Mouse (Mus musculus): ENCODE data around the gene Arpc2. TPM values are rescaled to one million over a fixed set of nuclear protein-coding genes. Genes with fewer than 3 reads are reported as not detected.

Arpc2 gene
- total RNA-seq, 2 experiments from 2014 or later: 213 to 219 TPM

DNA sequence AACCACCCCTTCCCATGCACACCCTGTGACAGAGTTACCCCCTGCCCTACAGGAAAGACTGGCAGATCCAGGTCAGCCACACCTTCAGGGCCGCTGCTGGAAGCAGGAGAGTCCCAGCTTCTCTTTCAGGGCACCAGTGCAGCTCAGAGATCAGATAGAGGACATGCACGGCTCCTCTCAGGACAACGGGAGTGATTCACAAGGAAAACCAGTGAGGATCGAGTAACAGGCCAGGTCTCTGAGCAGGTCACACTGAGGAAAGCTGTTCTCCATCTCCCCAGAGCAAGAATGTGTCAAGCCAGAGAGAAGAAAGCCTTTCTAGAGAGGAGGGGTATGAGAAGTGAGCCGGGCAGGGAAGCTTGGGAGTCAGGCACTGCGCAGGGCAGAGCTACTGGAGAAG lies 60.6 kb downstream of the Arpc2 start:
- DNase-seq: no peak

DNA sequence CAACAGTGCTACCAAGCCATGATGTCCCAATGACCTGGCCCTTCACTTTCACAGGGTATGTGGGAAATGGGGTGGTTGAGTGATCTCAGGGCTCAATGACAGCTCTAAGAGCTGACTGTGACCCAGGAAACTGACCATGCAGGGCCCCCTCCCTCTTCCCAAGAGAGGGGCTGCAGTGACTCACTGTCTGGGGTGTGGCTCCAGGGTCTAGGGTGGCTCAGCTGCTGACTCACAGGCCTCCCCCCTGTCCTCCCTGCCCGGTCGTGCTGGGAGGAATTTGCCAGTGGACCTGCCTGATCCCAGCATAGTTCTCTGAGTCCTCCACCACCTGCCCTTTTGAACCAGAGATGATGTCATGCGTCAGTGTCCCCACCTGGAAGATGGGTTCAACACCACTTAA lies 61.4 kb downstream of the Arpc2 start:
- intact Hi-C loops (cut with DNase I): no loop called here
- peak in 1 of 2 experiments; percentile 57 for DNase-seq

More for the DNA sequence above, 60.6 kb downstream of the Arpc2 start:
- intact Hi-C loops (cut with DNase I): no loop called here

DNA sequence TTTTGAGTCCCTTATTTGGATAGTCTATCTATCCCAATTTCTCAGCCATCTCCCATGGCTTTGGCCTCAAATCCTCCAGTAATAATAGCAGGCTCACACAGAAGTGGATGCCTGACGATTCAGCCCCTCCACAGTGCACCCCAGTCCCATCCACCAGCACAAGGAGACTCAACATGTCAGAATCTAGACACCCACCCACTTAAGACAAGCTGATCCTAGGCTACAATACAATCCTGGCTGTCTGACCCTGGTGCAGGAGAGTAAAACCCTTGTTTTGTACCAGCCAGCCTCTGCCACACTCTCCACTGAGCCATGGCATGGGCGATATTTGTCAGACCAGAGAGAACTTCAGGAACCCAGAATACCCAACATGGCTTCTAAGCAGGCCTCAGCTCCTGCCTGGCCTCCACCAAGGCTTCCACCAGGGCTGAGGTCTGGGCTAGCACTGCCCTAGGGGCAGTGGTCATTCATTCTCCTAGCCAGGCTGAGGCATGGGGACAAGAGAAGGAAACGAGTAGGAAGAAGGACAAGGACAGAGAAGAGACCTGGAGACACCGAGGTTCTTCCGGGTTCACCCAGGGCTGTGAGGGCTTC lies 62.4 kb downstream of the Arpc2 start:
- intact Hi-C loops (cut with DNase I): no loop called here
- no peak for DNase-seq

DNA sequence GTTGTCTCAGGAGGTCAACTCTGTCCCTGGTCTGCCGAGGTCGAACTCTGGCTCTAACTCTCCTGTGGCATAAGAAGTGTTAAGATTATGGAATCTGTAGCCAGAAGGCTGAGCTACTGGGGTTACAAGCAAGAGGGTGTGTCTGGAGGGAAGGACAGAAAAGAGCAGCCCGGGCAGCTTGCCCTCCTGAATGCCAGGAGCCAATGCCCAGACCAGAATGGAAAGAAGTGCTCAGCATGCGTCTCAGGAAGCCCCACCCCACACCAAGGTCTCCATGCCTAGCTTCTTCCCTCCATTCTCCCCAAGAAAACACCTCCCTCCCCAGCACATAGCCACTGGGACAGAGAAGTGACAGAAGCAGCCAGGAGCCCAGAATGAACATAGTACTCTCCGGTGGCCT lies 63.1 kb downstream of the Arpc2 start:
- intact Hi-C loops (cut with DNase I): no loop called here

DNA sequence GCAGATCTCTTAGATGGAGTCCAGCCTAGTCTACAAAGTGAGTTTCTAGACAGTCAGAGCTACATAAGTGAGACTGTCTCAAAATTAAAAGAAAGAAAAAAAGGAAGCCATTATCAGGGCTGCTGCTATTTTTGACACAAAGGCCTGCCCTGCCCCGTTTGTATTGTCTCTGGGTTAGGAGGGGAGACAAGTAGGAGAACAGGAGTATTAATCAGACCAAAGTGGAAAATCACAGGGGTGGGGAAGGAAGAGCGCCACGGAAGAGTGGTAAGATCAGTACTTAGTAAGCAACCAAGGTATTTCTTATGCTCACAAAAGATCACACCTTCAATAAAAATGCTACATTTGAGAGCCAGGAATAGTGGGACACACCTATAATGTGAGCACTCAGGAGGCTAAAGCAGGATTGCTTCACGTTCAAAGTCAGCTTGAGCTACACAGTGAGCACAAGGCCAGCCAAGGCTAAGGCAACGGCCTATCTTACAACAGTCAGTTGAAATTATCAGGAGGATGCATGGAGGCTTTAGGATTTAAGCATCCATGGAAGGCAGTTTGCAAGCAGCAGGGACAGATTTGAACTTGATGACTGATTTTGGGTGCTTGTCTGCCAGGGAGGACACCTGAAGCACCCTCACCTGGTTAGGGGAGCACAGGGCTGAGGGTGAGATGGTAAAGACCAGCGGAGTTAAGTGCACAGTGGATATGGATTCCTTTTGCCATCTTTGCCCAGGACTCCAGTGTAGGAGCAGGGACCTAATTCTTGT lies 64.6 kb downstream of the Arpc2 start:
- DNase-seq: no peak
- intact Hi-C loops (cut with DNase I): no loop called here

More for the DNA sequence above, 63.1 kb downstream of the Arpc2 start:
- peak; percentile 70 to 77 for DNase-seq

DNA sequence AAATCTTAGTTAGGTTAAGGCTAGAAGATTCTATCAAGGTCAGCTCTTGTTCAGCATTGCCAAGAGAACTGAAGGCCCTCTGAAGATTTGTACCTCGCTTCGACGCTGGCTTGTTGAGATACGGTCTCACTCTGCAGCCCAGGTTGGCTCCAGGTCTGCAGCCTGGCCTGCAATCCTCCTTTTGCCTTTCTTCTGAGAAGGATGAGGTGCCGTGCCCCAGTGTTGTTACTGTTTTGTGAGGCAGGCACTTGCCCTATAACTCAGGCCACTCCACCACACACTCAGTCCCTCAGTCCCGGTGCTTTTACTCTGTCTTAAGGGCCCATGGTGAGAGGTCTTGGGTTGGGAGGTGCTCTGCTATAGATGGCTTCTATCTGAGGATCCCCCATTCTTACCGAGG lies 66.3 kb downstream of the Arpc2 start:
- intact Hi-C loops (cut with DNase I): no loop called here
- DNase-seq: no peak

DNA sequence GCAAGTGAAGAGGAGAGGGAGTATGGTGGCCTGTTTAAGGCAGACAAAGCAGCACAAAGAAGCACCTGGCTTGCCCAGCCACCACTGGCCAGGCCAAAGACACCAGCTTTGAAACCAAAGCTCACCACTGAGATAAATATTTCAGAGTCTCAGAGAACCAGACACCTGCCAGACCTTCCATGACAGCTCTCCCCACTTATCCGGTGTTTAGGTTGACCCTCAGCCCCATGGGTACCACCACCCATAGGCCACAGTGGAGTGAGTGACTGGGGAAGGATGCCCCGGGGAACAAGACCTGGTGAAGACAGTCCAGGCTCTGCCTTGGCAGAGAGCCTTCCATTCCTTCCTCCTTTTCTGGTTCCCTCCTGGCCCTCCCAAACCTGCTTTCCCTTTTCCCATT lies 67.0 kb downstream of the Arpc2 start:
- intact Hi-C loops (cut with DNase I): no loop called here
- DNase-seq: no peak

DNA sequence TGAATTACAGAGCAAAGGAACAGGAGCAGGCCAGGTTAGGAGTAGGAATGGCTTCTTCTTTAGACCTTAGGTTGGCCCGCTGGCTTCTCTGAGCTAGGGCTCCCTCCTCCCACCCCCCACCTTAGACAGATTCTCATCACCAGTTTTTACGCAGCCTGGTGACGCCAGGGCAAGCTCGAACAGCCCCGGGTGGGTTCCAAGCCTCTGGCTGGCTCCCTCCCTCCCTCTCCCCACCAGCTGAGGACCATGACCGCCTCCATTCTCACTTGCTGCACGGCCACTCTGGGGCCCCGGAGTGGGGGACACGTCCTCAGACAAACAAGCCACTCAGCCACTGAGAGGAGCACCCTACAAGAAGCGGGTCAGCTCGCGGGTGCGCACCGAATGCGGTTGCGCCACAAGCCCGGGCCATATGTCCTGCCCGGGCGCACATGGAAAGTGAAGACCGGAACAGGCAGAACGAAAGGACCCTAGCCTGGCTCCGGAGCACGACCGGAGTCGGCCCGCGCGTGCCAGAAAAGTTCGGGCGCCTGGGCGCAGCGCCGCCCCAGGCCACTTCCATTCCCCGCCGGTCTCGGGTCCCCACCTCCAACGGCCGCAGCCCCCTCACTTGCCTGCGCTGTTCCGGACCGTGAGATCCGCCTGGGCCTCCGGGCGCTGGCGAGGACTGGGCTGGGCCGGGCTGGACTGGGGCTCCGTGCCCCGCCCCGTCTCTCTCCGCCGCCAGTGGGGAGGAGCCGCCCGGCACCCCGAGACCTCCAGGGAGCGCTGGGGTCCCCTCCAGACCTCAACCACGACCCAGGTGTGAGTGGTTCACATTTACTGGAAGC lies 67.8 kb downstream of the Arpc2 start:
- peak; percentile 88 for DNase-seq
- intact Hi-C loops (cut with DNase I): no loop called here

DNA sequence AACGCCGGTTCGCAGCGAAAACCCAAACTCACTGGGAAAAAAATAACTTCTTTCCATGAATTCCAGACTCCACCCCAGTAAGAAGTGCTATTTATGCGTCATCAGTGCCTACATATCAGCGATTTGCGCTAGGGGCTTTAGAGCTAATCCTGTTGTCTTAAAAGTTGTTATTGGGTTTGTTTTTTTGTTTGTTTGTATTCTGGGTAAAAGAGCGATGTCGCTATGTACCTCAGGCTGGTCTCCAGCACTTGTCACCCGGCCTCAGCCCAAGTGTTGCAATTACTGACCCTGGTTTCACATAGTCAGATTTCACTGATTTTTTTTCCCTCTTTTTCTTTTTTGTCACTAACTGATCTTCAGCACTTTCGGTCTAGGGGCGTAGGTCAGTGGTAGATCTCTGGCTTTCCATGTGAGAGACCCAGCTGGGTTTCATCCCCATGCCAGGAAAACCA lies 68.5 kb downstream of the Arpc2 start:
- intact Hi-C loops (cut with DNase I): no loop called here
- DNase-seq: no peak

DNA sequence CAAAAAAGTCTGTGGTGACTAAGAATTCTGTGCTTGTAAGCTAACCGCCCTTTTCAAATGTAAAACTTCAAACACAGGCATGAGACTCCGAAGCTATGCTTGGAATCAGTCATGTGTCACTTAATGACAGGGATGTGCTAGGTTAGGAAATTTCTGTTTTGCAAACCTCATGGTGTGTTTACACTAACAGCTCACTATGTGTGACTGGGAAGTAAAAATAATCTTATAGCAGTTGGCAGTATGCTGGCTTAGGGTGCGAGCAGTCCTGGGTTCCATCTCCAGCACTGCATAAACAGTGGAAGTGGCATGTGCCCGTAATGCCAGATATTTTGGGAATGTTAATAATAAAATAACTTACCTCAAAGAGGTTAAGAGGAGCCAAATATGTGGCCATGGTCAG lies 69.1 kb downstream of the Arpc2 start:
- no peak for DNase-seq
- intact Hi-C loops (cut with DNase I): no loop called here

DNA sequence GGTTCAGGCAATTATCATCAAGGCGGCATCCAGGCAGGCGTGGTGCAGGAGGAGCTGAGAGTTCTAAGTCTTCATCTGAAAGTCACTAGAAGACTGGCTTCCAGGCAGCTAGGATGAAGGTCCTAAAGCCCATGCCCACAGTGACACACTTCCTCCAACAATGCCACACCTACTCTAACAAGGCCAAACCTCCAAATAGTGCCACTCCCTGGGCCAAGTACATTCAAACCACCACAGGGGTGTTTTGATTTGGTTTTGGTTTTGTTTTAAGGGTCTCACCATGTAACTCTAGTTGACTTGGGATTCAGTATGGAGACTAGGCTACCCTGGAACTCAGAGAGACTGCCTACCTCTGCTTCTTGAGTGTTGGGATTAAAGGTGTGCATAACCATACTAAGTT lies 69.6 kb downstream of the Arpc2 start, which contains the start of gene Tmbim1:
Tmbim1 (minus strand) TSS at position 101 of the 400 bp plus-strand sequence.
- DNase-seq: no peak
- intact Hi-C loops (cut with DNase I): no loop called here

DNA sequence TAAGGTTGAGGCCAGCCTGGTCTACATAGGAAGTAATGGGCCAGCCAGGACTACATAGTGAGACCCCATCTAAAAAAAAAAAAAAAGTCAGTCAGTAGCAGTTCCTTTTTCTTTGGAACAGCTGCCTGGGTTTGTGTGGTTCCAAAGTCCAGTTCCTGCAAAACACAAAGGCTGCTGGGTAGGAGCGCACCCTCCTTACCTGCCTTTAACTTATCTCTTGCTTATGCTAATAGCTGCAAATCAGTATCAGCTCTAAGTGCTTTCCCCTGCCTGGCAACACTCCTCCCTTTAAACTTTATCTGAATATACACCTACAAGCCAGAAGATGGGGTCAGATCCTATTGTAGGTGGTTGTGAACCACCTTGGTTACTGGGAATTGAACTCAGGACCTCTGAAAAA lies 71.3 kb downstream of the Arpc2 start:
- intact Hi-C loops (cut with DNase I): no loop called here

DNA sequence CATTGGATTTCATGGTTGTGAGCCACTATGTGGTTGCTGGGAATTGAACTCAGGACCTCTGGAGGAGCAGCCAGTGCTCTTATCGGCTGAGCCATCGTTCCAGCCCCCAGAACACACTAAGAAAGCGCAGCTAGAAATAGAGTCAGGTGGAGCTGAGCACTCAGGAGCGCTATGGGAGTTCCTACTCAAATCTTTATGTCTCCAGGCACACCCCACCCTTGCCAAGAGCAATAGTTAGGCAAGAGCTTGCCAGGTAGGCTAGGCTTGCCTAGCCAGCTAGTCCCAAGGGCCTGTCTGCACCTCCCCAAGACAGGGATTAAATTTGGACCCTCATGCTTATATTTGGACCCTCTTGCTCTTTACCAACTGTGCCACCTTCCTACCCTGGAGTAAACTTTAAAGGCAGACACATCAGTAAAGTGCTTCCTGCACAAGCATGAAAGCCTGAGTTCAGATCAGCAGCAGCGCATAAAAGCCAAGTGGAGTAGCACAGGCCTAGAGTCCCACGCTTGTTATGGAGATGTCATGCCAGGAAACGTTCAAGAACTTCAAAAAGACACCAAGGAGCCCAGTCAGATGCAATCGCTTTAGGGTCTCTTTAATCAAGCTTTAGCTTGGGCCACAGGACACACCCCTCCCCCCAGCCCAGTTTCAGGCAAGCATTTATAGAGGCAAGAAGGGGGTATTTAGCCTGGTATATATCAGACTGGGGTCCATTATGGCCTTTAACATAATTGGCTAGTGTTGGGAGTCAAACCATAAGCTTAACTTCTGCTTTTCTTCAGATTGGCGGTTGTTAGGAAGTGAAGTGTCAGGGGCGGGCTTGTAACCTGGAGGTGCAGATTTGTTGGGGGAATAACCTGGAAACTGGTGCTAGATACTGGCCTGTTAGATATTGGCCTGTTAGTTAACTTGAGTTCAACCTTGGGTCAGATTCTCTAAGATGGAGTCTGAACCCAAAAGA lies 72.4 kb downstream of the Arpc2 start:
- intact Hi-C loops (cut with DNase I): loop anchor here (2.0 kb wide), 1 partner anchor 19 kb away; no protein-coding TSS in a partner anchor
- DNase-seq: no peak

More for the DNA sequence above, 71.3 kb downstream of the Arpc2 start:
- no peak for DNase-seq

DNA sequence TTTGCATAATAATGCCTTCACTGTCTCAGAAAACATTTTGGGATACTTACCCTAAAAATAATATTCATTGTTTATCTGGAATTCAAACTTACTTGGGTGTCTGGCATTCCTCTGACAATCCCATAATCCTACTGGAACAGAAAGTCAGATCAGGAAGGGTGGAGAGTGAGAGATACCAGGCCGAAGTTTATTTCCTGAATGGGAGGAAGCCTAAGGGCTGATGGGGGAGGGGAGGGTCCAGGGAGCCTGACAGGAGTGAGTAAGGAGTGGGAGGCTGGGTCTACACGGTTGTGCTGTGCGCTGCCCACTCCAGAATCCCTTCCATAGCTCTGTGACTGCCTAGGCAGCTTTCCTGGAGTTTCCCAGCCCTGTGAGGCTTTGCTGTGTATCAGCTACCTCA lies 73.9 kb downstream of the Arpc2 start:
- intact Hi-C loops (cut with DNase I): loop anchor here (2.0 kb wide), 1 partner anchor 21 kb away; no protein-coding TSS in a partner anchor
- no peak for DNase-seq

DNA sequence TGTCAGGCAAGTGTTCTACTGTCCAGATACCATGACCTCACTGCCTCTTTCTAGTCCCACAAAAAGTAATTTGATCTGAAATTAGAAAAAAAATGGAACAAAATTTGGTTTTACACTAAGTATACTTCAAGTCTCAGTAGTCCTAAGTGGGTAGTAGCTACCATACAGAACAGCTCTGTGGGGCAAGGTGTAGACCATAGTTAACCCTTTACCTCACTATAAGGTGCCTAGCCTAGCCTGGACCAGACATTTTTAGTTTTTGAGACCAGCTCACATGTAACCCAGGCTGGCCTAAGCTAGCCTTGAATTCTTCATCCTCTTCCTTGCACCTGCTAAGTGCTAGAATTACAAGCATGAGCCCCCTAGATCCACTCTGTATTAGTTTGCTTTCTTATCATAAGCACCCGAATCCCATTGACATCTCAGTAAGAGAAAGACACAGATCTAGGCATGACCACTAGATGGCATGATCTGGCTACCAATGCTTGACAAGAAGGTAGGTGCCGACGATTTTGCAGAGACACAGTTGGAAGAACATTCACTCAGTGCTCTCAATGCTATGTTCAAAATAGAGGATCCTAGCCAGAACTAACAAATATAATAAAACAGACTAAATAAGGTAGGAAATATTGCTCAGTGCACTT lies 77.3 kb downstream of the Arpc2 start:
- DNase-seq: peak; percentile 84 to 85
- intact Hi-C loops (cut with DNase I): loop anchor here (1.0 to 2.0 kb wide), 4 partner anchors 20 to 140 kb away; partner anchors contain the start of gene Catip

DNA sequence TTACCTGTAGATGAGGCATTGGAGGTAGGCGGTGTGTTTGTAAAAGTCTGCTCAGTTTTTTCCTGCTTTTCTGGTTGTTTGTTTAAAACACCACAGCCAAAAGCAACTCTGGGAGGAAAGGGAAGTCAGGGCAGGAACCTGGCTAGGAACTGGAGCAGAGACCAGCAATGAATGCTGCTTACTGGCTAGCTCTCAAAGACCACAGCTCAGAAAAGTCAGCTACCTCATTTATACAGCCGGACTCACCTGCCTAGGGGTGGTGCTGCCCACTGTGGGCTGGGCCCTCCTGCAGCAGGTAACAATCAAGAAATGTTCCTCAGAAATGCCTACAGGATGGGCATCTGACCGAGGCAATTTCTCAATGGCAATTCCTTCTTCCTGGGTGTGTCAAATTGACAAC lies 78.9 kb downstream of the Arpc2 start:
- DNase-seq: no peak
- intact Hi-C loops (cut with DNase I): no loop called here

DNA sequence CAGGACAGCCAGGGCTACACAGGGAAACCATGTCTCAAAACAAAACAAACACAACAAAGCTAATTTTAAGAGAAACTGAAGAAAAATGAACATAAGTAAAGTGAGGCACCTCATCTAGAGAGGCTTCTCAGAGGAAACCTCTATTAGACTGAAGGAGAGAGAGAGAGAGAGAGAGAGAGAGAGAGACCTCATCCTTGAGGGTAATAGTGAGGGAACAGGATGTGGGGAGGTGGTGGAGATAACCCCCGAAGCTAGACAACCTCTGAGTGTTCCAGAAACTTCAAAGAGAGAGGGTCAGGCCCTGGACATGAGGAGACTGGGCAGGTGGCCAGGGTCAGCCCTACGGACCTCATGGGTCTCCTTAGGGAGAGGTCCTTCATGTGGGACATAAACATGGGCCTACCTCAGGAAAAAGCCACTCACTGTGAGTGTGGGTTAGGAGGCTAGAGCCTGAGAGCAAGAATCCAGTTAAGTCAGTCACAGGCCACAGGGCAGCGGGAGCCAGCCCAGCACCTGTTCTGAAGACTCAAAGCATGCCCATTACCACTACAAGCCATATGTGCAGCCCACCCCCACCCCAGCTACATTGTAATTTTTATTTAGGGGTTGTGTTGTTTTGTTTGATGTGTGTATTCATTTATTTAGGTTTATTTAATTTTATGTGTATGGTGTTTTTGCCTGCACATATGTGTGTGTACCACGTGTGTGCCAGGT lies 80.4 kb downstream of the Arpc2 start:
- intact Hi-C loops (cut with DNase I): no loop called here
- DNase-seq: no peak
